Mouse (Mus musculus) testis, postnatal 10 days (tissue): ENCODE measurements around the gene Nfkbiz.

ENCODE experiments used
- DNase-seq: peaks from one replicate; pipeline ENCODE4 v3.0.0; 2021; ENCODE audit warnings: low spot score

The Nfkbiz gene

DNA sequence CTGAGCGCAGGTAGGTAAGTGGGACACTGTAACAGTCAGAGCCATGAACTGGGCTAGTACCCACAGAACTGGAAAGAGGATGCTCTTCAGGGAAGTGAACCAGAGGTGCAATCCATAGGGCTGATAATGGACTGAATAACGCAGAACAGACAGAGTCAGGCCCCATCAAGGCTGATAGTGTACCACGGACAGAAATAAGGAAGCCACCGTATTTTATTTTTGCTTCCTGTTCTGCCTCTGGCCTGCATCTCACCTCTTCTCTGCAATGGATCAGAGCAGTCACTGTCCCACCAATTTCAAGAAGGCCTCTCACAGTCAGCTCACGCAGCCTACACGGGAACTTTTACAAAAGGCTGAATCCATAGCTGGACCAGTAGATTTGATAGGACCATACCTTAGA lies 6.7 kb downstream of the Nfkbiz start:
- no peak for DNase-seq

DNA sequence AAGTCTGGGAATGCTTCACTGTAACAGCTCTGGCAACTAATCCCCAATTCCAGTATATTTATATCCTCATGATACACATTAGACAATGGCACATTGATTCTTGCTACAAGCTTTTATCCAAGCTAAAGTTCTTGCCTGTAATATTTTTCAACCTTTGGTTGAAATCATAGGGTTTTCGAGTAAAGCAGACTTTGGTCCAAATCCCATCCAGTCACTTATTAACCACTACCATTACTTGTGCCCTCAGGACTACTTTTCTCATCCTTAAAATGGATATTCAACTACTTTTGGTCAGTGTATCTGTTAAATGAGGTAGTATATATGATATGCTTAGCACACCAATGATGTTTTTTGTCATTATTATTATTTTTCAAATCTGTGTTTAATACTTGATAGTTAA lies 7.2 kb downstream of the Nfkbiz start:
- DNase-seq: no peak

DNA sequence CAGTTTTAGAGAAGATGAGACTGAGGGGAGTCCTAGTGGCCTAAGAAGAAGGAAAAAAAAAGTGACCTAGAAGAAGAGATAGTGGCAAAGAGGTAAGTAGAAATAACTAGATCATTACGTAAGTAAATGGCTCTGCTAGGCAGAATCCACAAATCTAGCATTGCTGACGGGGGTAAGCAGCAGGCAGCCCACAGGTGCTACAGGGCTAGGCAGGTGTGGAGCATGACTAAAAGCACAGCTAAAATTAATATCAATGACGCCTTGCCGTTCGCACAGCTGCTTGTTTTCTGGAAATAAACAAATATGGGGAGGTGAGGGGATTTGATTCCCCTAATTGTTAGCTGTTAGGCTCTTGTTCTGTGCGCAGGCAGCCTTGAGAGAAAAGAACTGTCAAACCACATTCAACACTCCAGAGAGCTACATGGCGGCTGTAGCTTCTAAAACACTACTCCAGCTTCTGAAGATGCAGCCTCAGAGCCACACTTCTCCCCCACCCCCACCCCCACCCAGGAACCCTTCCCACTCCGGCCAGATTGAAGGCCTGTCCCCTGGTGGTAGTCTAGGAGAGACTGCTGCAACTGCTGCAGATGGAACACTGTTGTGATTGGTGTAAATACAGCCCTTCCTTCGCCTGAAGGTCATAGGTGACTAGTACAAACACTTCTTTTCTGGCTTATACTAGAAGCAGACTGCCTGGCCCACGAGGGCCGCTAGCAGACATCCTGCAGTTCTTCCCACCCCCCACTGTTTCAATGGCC lies 15.1 kb downstream of the Nfkbiz start:
- no peak for DNase-seq

DNA sequence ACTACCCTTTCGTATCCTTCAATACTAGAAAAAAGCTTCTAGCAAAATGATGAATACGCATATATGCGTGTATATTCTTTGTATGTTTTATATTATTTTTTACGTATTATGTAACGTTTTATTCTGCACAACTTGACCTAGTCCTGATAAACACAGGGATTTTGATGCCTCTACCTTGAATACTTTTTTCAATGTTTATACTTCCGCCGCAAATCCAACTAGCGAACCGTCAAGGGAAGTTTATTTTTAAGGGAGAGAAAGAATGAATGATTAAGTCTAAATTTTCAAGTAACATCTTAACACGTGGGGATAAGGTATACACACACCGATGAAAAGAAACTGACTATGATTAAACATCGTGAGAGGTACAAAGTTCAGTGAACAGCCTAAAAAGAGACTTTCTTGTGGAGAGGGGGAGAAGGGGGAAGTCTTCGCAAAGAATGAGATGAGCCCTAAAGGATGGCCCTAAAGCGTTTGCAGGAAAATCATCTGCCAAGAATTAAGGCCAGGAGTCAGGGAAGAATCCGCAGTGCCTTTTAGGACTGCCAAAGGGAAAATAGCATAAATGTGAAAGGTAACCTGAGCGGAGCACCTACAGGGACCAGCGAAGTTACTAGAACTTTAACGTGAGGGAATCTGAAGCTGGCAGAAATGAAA lies 15.8 kb downstream of the Nfkbiz start:
- DNase-seq: no peak

DNA sequence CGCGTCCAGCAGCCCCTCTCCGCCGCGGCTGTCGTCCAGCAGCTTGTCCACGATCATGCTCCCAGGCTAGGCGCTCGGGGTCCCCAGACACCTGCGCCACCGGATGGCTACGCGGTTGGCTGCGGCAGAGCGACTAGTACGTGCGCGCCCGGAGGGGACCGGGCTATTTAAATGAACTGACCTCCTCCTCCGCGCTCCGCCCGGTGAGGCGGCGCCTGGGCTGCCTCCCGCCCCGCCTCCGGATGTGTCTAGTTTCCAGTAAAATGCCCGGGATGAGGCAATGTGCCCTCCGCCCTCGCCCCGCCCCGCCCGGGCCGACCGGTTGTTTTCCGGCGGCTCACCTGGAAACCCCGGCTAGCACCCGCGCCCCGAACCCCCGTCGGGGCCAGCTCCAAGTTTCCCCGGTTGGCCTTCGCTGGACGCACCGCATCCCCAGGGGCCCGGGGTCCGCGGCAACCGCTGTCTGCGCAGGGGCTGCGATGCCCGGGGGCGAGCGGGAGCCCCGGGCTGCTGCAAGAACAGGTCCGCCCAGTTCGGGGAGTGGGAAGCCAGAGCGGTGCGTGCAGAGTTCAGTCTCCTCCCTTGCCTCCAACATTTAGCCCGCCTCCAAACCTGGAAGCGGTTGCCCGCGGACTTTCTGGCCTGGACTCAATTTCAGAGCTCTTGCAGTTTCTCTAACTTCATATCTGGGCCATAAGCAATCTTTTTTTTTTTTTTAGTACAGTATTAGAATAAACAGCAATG lies 16.5 kb downstream of the Nfkbiz start:
- DNase-seq: peak; percentile 94

DNA sequence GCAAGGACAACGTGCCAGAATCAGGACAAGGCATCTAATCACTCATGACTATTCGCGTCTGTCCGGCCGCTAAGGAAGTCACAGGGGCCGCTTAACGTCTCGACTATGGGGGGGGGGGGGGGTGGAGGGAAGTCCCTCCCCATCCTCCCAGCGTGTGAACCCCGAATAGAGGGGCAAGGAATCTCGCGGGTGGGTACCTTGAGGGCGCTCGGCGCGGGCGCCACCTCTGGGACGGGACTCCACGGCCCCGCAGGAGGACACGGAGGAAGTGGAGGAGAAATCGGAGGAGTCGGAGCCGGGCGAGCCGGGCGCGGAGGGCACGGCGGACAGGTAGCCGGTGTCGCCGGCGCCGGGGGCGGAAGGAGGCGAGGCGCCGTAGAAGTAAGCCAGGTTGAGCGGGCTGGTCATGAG lies 17.1 kb downstream of the Nfkbiz start:
- no peak for DNase-seq

DNA sequence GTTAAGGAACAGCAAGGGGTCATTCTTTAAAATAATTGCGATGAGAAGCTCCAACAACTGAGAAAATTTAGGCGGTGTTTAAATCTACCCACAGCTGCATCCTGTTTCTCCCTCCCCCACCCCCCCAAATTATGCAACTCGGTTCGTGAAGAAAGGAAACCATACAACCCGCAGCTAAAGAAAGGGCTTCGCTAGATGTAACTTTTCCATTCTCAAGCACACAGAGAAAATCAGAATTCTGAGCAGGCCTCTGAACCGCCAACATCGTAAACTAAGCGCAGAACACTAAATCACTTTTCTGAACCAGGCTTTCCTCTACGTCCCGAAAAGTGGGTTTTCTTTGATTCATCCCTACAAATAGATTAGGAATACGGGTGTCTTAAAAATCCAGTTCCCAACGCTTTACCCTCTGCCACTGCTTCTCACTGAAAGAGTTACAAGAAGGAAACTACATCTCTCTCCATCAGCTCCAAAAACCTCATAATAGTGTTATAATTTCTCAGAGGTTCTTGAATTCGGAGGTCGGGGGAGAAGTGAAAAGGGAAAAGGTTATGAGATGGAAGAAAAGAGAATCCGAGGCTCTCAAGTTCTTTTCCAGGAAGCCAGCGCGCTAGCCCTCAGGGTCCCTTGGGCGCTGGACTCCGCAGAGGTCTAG lies 17.7 kb downstream of the Nfkbiz start:
- no peak for DNase-seq

DNA sequence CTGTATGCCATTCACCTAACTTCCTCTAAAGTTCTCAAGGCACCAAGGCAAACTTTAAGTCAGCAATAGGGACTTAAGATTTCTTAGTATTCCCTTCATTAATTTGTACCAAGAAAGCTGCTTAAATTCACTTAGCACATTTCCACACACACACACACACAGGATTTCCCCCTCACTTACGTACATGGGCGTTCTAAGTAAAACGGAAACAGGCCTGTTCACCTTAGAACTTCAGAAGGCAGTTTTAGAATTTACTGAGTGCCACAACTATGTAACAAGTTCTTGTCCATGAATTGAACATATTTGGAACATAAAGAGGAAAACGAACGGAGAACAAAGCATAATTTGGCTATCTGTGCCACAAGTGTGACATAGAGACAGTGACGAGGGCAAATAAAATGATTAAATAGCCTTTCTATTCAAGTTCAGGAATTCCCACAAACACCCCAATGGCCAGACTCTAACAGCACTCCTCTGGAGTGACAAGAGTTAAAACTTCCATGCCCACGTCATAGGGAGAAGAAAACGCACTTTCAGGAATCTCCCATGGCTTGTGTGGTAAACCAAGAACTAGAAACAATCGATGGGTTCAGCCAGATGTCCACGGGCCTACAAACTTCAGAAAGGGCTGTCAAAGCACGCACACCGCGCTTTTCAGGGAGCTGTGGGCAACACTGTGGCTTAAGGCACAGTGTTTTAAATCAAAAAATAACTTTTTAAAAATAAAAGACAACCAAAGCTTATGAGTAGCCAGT lies 18.4 kb downstream of the Nfkbiz start:
- DNase-seq: no peak

DNA sequence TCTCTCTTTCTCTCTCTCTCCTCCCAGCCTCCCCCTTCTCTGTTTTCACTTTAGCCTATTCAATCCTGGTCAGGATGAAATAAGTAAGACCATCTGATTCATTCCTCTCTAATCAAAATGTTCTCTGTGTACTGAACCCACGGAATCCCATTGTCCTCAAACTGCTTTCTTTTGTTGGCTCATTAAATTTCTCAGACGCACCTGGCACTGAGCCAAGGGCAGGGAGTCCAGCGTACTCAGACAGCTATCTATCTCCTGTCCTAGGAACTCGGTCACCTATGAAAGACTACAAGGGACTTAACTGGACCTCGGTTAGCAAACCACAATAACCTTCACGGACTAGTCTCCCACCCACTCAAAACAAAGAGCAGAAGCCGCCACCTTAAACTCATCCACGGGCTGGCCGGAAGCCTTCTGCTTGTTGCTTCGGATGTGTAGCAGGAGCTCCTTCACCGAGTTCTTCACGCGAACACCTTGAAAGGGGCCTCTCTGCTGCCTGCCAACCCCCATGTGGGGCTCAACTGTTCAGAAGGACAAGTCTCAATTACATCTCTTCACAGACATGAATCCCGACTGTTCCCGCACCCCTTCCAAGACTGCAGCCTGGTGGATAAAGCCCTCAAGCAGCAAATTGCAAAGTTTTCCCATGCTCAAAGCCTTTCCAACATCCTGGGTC lies 19.4 kb downstream of the Nfkbiz start:
- DNase-seq: peak; percentile 81

DNA sequence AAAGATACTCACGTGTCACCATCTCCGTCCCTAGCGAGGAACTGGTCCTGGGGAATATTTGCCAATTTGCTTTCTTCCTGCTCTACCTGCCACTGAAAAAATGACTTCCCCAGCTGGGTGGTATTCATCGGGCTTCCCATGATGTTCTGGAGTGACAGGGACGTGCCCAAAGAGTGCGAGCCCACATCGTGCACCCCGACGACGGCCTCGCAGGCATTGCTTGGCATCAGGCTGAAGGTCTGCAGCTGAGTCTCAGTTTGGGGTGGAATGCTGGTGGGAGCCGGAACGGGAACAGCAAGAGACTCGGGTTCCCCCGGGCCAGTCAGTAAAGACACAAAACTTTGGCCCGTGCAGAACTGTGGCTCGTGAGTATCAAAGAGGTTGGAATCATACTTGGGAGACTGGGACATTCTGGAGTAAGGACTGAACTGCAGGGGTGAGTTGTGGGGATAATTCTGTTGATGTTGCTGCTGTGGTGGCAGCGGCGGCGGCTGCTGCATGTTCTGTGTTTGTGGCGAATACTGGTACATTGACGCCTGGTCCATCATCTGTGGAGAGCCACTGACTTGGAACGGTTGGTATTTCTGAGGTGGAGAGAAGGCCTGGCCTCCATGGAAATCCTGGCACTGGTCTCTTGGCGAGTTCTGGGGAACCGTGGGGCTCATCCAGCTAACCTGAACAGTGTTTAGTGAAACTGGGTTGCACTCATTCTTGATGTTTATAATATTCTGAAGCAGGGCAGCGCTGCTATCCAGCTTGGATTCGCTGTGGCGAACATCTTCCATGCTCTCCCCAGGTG lies 20.8 kb downstream of the Nfkbiz start:
- DNase-seq: no peak

DNA sequence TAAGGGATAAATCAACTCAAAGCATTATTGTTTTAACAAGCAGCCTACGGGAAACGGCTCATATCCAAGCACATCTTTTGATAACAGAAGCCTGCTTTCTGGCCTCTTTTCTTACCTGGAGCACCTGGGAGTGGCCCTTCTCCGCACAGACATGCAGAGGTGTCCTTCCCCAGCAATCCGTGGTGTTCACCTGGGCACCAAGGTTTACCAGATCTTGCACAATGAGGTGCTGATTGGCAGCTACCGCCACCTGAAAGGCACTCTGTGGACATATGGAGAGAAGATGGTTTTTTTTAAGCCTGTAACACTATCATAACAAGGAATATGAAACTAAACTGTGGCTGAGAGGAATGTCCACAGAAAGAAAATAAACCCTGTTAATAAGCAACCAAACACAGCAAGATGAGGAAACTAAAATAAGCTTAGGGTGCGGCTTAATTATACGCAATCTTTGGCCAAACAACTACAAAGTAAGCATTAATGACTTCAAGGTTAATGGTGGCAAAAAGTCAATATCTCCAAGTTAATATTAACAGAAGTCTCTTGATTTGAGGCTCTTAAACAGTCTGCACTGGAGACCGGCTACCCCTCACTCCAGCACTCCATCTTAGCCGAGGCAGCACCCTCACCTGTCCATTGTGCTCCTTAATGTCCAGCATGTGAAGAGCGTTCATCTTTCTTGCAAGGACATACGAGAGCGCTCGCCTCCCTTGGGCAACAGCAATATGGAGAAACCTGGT lies 22.3 kb downstream of the Nfkbiz start:
- no peak for DNase-seq

DNA sequence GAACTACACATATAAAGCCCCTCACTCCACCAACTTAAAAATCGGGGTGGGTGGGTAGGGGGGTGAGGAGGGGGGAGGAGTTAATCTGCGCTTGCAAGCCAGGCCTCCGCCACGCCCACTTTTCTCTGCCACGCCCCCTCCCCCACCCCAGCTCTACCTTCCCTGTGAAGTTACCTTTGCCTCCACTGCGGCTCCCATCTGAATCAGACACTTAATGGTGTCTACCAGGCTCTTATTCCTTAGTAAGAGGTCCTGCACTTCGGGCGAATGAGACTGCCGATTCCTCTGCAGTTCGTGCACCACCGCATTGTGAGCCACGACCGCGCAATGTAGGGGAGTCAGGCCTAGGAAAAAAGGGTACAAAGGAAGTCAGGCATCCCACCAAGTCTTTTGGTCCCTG lies 23.2 kb downstream of the Nfkbiz start:
- DNase-seq: peak; percentile 48

DNA sequence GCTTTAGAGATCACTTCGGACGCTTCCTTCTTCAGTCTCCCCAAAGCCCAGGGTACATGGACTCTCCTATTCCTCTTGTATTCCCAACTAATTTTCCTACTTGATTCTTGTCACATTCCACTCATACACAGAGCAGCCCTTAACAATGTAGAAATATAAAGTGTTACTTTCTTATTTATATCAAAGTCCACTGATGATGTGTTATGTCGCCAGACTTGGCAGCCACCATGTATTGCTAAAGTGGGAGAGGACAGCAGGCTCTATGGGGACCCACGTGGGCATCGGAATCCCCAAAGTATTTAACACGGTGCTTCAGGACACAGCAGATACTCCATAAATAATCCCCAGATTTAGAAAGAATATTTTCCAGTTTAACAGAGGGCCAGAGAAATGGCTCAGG lies 24.0 kb downstream of the Nfkbiz start:
- no peak for DNase-seq

DNA sequence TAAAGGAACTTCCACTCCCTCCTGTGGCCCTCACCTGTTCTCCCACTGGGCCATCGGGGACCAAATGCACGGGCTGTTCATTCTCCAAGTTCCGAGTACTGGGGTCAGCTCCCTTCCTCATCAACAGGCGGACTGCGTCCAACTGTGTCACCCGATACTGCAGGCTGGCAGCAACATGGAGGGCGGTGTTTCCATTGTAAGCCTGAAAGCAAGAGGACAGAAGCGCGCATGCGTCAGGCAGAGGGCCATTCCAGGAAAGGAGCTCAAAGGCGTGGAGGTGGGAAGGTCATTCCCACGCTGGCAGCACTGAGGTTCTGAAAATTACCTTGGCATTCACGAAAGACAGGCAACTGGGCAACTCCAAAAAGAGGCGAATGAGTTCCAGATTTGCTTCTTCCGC lies 24.8 kb downstream of the Nfkbiz start:
- no peak for DNase-seq

DNA sequence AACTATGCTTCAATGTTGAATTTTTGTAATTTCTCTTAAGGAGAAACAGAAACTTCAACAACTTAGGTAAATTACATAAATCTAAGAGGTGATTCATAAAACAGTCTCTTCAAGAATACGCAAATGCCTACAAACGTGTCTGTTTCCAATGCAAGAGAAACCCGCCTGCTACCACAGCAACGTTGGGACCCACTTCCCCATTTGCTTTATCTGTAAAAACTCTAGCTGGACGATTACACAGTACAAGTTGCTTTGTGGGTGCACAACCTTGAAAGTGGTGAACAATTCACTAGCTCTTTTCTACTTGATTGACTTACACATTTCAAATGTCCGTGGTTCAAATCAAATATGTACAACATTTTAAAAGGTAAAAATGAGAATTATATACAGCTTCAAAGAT lies 26.9 kb downstream of the Nfkbiz start:
- no peak for DNase-seq

DNA sequence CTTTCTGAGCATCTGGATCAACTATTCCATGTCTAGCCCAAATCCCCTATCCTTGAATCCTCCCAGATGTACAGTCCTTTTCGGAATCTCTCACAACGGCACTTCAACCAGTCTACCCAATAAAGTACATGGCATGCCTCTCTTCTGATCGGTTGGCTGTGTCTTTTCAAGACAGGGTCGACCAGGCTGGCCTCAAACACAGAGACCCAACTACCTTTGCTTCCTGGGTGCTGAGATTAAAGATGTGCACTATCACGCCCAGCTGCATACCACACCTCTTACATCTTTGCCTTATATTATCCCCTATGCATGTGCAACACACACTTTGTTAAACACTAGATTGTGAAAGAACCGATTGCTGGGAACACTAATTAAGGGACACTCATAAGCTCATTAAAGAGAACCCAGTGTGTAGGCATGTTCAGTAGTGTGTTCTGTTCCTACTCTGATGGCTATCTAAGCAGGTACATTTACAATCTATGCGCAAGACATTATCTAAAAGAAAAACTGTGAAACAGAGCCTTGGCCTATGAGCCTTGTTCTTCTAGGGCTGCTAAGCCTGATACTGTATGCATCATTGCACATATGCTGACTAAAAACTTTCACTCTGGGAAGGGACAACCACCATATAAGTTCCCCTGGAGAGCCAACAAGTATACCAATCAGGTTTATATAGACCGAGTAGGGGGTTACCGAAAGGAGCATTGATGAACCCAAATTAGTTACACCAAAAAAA lies 28.8 kb downstream of the Nfkbiz start:
- DNase-seq: no peak

DNA sequence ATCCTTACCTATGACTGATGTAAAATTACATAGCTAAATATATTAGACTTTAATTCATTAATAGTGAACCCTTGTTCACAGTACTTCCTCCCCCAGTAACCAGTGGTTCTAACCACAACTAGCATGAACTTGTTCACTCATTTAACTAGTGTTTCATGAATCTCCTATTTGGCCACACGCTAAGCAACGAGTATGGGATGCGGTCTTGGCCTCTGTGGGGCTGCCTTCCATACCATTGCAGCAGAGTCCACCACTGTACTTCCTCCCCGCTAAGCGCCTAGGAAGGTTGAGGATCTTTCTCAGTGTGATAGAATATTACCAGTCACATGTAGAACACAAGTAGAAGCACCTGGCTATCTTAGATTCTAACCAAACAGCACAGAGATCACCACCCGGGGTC lies 29.4 kb downstream of the Nfkbiz start:
- no peak for DNase-seq

DNA sequence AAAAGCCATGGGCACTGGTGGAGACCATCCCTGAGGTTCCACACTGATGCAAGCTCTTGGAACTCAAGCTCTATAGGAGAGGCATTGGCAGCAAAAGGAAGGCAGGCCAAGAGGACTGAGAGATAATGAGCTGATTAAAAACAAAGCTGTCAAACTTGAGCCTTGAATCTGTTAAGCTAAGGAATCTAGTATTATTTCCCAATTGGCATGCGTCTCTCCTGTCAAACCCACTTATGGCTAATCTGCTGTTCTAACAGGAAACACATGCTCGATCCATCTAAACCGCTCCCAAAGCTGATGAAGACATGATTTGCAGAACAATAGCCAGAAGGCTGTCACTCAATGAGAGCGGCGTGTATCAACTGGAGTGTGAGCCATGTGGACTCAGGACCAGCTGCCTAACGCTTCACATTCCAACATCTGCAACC lies 31.2 kb downstream of the Nfkbiz start:
- DNase-seq: no peak

DNA sequence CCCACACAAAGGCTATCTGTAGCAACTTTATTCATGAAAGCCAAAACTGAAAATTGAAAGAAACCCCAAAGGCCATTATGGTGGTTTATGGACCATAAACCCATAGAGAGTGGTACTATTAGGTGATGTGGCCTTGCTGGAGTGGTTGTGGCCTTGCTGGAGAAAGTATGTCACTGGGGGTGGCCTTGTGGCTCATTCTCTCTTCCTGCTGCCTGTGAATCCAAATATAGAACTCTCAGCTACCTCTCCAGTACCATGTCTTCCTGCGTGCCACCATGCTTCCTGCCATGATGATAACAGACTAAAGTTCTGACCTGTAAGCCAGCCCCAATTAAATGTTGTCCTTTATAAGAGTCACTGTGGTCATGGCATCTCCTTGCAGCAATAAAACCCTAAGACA lies 33.9 kb downstream of the Nfkbiz start:
- DNase-seq: no peak
